Mouse (Mus musculus) common myeloid progenitor, adult 5-6 weeks (primary cell): ENCODE data around the gene Plcl1. TPM values are rescaled to one million over a fixed set of nuclear protein-coding genes. Genes with fewer than 3 reads are reported as not detected.

Experiments
- ATAC-seq: replicated peaks from 2 replicates; pipeline ENCODE4 v1.8.0; 2016; ENCODE audit warnings: low read depth, mild to moderate bottlenecking, moderate TSS enrichment, inconsistent platforms; ENCODE audit not compliant: poor library complexity, severe bottlenecking
- total RNA-seq: library from RNA; stranded (forward); fragments of 200-1000, 187-1606 nt; gene quantifications from 2 replicates; pipeline ENCODE4 v1.2.3, GENCODE M21; 2017

Plcl1 gene
- total RNA-seq, 1 experiment from 2014 or later: 0.05 TPM

GRCm38 (mm10) chr1:55590047-55590446 lies 184.3 kb downstream of the Plcl1 start:
- no peak for ATAC-seq

GRCm38 (mm10) chr1:55600496-55600895 lies 194.8 kb downstream of the Plcl1 start:
- no peak for ATAC-seq

GRCm38 (mm10) chr1:55604593-55604992 lies 198.9 kb downstream of the Plcl1 start:
- no peak for ATAC-seq

DNA sequence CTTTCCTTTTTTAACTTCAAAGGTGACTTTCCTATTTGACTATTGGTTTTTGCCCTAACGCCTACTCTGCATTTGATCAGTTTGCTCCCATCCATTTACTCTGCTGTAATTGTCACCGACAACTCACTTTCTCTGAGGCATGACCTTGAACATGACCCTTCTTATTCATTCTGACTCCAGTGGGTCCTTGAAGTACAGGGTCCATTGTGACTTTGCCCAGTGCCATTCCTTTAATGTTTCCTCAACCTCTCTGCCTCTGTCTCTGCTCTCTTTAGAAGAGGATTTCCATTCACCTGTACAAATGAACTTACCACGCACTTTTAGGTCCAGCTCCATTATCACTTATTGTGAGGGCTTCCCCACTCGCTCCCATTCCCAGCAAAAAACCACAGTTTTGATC lies 199.7 kb downstream of the Plcl1 start:
- no peak for ATAC-seq

DNA sequence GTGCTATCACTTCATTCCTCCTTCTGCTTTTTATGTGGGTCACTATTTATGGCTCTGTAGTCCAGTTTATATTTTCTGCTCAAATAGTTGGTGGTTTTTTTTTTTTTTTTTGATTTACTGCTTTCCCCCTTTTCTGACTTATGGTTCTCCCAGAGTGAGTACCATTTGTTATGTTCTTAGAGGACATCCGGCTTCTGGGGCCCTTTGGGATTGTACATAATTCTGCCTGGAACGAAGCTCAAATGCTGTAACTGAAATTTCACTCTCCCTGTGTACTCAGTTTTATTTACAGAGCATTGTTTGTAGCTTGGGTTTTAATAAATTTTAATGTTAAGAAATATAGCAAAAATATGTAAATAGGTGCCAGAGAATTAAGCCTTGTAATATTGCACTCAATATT lies 200.2 kb downstream of the Plcl1 start:
- no peak for ATAC-seq

DNA sequence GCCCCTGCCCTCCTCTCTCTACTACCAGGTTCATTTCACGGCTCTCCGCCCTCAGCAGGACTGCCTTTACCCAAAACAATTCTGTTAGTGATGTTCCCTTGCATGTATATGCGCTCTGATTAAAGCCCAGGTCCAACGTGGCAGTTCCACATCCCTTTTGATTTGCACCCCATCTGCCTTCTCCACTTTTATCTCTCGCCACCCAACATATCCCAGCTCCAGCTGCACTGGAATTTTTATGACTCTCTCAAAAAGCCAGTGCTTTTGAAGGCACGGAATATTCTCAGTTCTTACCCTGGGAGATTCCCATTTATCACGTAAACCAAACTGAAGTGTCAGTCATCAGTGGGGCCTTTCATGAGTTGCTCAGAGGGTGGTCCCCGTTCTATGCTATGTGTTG lies 200.7 kb downstream of the Plcl1 start:
- ATAC-seq: no peak

DNA sequence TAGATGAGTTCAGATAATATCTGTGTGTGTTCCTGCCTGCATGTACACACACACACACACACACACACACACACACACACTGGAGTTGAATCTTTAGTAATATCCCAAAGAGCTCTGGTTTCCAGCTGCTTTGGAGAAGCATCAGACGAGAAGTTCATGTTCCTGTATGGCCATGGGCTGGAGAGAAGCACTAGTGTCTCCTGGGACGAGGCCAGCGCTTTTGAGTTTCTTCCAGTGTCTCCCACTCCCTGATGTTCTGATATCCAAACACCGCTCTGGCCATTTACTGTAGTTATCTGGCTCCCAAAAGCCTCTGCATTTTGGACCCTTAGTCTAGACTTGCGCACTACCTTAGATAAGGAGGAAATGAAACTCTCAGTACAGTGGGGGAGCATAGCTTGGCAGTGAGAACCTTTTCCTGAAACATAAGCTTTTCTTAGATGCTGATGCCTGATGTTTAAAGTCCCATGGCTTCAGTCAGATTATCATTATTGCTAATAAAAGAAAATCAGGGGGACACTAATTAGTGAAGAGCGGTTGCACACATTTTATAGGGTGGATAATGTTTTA lies 207.1 kb downstream of the Plcl1 start:
- ATAC-seq: peak; percentile 54; the same call in 1 of the 2 replicates

- ATAC-seq: peak; percentile 45; the same call in 1 of the 2 replicates
Observed at GRCm38 (mm10) chr1:55617857-55618256, 212.1 kb downstream of the Plcl1 start.

DNA sequence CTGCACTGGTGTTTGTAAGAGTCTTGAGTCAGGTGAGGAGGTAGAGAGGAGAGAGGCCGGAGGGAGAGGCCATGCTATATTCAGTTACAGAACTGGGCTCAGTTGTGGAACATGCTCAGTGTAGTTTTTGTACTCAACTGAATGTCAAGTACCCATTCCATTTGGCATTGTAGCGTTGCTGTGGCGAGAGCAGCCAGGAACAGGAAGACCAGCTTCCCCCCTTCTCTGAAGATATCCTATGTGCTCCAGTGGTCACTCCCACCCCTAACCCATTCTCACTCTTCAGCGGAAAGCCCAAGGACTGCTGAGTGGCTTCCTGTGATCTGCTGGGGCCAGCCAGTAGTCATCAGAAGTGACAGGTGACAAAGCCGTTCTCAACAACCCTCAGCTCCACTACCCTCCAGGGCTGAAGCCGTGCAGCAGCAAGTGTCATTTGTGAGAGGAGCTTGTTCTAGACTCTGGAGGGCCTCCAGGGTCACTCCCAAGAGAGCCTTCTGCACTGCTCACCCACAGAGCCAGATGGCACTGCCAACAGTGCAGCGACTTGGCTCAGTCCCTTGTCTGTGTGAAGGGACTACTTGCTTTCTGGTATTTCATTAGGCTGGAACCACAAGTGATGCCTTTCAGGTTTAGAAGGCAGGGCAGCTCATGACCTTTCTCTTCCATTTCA lies 213.0 kb downstream of the Plcl1 start:
- peak; percentile 71 for ATAC-seq

- ATAC-seq: no peak
Observed at GRCm38 (mm10) chr1:55631496-55631895, 225.8 kb downstream of the Plcl1 start.

DNA sequence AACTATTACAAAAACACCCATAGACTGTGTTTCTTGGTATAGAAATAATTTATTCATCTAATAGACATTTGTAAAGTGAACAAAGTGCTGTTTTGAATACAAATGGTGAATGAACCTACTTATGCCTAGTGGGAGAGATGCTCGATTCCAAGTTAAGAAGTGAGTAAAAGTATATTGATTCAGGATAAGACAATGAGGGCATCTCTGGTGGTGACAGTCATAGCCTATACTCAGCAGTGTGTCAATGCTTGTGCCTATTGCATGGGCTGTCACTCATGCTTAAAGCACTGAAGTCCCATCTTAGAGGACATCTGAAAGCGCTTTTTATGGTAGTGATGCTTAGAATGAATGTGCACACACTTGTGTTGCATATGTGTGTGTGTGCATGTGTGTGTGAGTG lies 226.3 kb downstream of the Plcl1 start:
- ATAC-seq: no peak

DNA sequence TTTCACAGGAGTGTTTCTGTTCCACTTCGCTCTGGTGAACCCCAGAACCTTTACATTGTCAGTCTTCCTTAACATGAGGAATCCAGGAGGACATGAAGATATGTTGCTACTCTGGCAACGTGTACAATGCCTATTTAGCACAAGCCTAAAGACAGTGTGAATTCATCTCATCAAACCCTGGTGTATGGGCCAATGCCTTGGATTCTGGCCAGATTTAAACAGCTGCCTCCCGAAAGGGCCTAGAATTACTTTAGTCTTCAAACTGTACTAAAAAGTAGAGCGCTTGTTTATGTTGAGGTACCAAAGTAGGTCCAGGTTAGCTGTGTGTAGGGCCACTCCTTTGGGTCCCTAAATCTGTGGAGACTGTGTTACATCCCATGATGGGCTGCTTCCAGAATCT lies 227.6 kb downstream of the Plcl1 start:
- no peak for ATAC-seq

DNA sequence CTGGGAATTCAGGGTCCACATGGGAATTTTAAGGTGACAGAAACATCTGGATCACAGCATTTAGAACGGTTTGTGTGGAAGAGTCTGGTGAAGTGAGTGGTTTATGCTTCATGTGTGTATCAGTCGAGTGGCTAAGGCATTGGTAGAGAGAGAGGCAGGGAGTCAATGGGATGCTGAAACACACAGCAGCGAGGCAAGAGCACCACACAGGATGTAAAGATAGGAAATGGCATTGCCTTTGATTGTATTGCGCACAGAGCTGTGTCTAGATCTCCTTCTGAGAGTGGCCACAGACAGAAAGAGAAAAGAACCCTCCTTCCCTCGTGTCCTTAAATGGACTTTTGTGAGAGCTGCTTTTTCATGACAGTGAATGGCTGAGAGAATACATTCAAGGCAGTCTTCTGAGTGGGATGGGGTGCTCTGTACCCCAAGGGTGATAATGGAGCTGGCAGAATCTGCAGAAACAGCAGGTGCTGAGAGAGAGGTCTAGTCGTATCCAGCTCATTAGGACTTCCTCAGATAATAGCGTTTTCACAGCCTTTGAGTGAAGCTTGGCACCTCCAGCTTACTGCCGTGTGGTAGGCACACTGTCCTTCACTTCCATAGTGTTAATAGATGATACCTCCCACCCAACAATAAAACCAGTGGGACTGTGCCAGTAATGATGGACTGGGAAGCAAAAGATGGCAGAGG lies 253.9 kb downstream of the Plcl1 start:
- no peak for ATAC-seq

- no peak for ATAC-seq
Observed at GRCm38 (mm10) chr1:55661381-55661780, 255.7 kb downstream of the Plcl1 start.

DNA sequence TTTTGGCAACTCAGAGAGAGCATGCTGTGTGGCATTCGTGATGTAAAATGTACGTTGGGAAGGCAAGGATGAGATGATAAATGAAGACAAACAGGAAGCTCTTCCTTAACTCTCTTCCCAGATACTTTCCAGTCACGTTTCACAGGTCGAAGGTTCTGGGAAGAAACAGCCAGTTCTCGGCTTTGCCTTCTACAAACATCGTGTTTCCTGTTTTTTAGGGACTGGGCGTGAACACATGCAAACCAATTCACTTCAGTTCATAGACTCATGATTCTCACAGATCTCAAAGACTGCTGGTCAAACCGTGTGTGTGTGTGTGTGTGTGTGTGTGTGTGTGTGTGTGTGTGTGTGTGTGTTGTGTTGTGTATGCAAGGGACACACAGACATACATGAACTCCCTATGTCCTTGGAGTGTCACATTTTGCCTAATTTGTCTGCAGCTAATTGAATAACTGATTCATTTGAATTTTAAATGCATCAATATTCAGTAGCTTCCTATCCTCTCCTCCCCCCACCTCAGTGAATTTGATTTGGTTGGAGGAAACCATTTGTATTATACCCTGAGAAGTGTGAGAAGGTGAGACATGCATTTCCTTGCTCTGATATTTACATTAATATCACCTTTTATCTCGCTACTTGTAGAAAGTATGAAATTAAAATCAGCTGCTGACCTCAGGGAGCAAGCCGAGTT lies 259.6 kb downstream of the Plcl1 start:
- ATAC-seq: no peak

- no peak for ATAC-seq
Observed at GRCm38 (mm10) chr1:55665828-55666673, 260.3 kb downstream of the Plcl1 start.

DNA sequence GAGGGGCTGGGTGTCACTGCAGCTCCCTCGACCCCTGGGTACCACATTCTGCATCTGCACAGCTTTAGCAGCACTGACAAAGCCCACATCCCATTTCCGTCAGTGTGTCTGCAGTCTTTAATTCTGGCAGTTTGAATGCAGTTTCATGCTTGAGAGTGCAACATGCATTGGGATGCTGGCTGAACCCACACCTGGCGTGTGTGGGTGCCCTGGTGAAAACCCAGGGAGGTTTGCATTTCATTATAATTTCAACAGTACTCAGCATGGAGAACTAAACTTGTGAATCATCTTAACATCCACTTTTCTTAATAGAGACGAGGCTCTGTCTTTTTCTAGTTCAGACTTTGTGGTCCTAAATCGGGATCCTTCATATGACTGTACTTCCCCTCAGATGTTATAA lies 261.1 kb downstream of the Plcl1 start:
- no peak for ATAC-seq

DNA sequence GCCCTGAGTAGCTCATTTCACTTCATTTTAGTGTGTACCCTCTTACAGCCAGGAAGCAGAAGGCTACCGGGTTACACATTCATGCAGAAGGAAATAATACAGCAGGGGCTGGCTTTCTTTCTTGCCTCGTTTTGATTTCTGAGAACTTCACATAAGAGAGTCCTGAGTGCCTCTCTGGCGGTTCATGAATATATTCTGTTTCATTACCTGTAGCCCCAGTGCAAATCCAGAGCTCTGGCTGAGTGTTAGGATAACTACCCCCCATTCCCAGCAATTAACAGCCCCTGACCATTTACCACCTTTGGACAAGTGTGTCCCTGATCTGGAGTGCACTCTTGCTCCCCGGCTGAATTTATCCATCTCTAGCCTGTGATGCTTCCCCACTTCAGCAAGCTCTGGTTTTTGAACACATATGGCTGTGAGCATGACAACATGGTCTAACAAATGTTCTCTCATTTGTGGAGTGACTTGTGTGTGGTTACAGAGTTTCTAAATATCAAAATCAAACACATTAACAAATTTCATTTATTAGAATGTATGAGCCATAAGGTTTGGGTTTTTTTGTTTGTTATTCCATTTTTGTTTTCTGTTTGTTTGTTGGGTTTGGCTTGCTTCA lies 263.0 kb downstream of the Plcl1 start:
- ATAC-seq: no peak

- no peak for ATAC-seq
Observed at GRCm38 (mm10) chr1:55682676-55683075, 277.0 kb downstream of the Plcl1 start.

DNA sequence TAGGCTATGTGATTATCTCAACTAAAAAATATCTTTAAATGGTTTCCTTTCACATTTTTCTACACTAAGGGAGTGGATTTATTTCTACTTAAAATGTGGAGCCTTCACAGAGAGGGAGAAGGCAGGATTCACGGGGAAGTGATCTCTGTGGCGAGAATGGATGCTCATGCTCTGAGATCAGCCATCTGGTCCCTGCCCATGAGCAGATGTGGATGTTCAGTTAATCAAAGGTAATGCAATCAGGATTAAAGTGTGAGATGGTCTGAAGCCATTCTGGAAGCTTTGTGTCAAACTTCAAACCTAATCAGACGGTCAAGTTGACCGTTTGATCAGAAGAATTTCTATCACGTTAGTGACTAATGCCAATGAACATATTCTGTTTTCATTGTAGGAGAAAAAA lies 280.5 kb downstream of the Plcl1 start:
- no peak for ATAC-seq
